Mouse (Mus musculus) testis, adult 2 months (tissue): ENCODE data around the gene Gm2115.

Source experiments
- CTCF ChIP-seq: fragments of 200-500 bp; IDR thresholded peaks from 2 replicates; pipeline ENCODE4 v1.5.1; 2012; ENCODE audit warnings: low read depth, mild to moderate bottlenecking, inconsistent platforms, low read length, moderate library complexity; ENCODE audit not compliant: control insufficient read depth, insufficient read depth, insufficient replicate concordance
- POLR2A ChIP-seq: fragments of 200-500 bp; IDR thresholded peaks from 2 replicates; pipeline ENCODE4 v1.6.1; 2012; ENCODE audit warnings: low read depth, mild to moderate bottlenecking, inconsistent platforms, low read length, moderate library complexity; ENCODE audit not compliant: control insufficient read depth

- TF ChIP-seq POLR2A (no peak), CTCF (no peak)
Measured at GRCm38 (mm10) chr7:84521329-84521728, 7.4 kb upstream of the Gm2115 start.
